Mouse (Mus musculus): ENCODE measurements around the gene 2010111I01Rik. TPM values are rescaled to one million over a fixed set of nuclear protein-coding genes. Genes with fewer than 3 reads are reported as not detected.

The 2010111I01Rik gene
- polyA plus RNA-seq, 1 experiment, result 26.6 TPM

DNA sequence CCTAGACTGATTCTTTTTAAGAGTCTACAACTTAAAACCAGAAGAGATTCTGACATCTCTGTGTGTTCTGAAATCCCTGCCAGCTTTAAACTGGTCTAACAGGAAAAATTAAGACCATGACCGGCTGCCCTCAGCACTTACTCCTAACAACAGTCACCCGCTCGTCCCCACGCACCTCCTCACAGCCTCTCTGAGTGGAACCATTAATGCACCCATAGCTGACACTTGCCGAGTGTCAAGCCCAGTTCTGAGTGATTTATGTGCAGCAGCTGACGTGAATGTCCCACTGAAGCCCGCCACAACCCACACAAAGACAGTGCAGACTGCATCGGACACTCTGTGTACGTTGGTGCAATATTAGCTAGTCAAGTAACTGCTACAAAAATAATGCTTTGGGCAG lies 280.5 kb downstream of the 2010111I01Rik start:
- H3K4me1 ChIP-seq (ENCODE audit: control insufficient read depth, insufficient read depth, low read length), result no peaks in the 10 kb centered on the region; the same call in 1 of the 2 replicates
- TF ChIP-seq CTCF (IDR thresholded peaks at IDR 0.05; ENCODE audit: control insufficient read depth, insufficient read depth, insufficient replicate concordance, low read depth, low read length) (no peak), POLR2A (IDR thresholded peaks at IDR 0.05; ENCODE audit: control insufficient read depth, low read depth, low read length) (no peak)
- no peak overlapping the region for H3K4me3 ChIP-seq (ENCODE audit: control insufficient read depth, low read depth, low read length)
- no peaks in the 10 kb centered on the region for H3K27me3 ChIP-seq (ENCODE audit: control insufficient read depth, insufficient read depth, low read length)
- H3K36me3 ChIP-seq (ENCODE audit: control insufficient read depth, insufficient read depth, low read length), result no peaks in the 10 kb centered on the region
- no peak overlapping the region for H3K27ac ChIP-seq (ENCODE audit: control insufficient read depth, insufficient read depth, low read depth, low read length)

- no peaks in the 10 kb centered on the region; the same call in 1 of the 2 replicates for H3K4me1 ChIP-seq (ENCODE audit: control insufficient read depth, insufficient read depth, low read length)
- no peaks in the 10 kb centered on the region for H3K27me3 ChIP-seq (ENCODE audit: control insufficient read depth, insufficient read depth, low read length)
- no peak overlapping the region for H3K27ac ChIP-seq (ENCODE audit: control insufficient read depth, insufficient read depth, low read depth, low read length)
Measured at GRCm38 (mm10) chr13:63245812-63246211, 281.1 kb downstream of the 2010111I01Rik start.

GRCm38 (mm10) chr13:63246332-63246940 lies 281.7 kb downstream of the 2010111I01Rik start:
- no peak overlapping the region for H3K27ac ChIP-seq (ENCODE audit: control insufficient read depth, insufficient read depth, low read depth, low read length)
- no peak overlapping the region for H3K4me3 ChIP-seq (ENCODE audit: control insufficient read depth, low read depth, low read length)
- no peaks in the 10 kb centered on the region for H3K27me3 ChIP-seq (ENCODE audit: control insufficient read depth, insufficient read depth, low read length)
- TF ChIP-seq CTCF (IDR thresholded peaks at IDR 0.05; ENCODE audit: control insufficient read depth, insufficient read depth, insufficient replicate concordance, low read depth, low read length) (no peak), POLR2A (IDR thresholded peaks at IDR 0.05; ENCODE audit: control insufficient read depth, low read depth, low read length) (no peak)
- H3K4me1 ChIP-seq (ENCODE audit: control insufficient read depth, insufficient read depth, low read length), result no peaks in the 10 kb centered on the region; the same call in 1 of the 2 replicates
- no peaks in the 10 kb centered on the region for H3K36me3 ChIP-seq (ENCODE audit: control insufficient read depth, insufficient read depth, low read length)

More at GRCm38 (mm10) chr13:63245812-63246211, 281.1 kb downstream of the 2010111I01Rik start:
- no peak overlapping the region for H3K4me3 ChIP-seq (ENCODE audit: control insufficient read depth, low read depth, low read length)
- TF ChIP-seq CTCF (IDR thresholded peaks at IDR 0.05; ENCODE audit: control insufficient read depth, insufficient read depth, insufficient replicate concordance, low read depth, low read length), result no peak
- TF ChIP-seq POLR2A (IDR thresholded peaks at IDR 0.05; ENCODE audit: control insufficient read depth, low read depth, low read length), result no peak
- no peaks in the 10 kb centered on the region for H3K36me3 ChIP-seq (ENCODE audit: control insufficient read depth, insufficient read depth, low read length)

GRCm38 (mm10) chr13:63247041-63247440 lies 282.3 kb downstream of the 2010111I01Rik start:
- no peak overlapping the region for H3K27ac ChIP-seq (ENCODE audit: control insufficient read depth, insufficient read depth, low read depth, low read length)
- no peak overlapping the region for H3K4me3 ChIP-seq (ENCODE audit: control insufficient read depth, low read depth, low read length)
- no peaks in the 10 kb centered on the region for H3K36me3 ChIP-seq (ENCODE audit: control insufficient read depth, insufficient read depth, low read length)
- no peak for TF ChIP-seq POLR2A (IDR thresholded peaks at IDR 0.05; ENCODE audit: control insufficient read depth, low read depth, low read length)
- no peak for TF ChIP-seq CTCF (IDR thresholded peaks at IDR 0.05; ENCODE audit: control insufficient read depth, insufficient read depth, insufficient replicate concordance, low read depth, low read length)
- no peaks in the 10 kb centered on the region; the same call in 1 of the 2 replicates for H3K4me1 ChIP-seq (ENCODE audit: control insufficient read depth, insufficient read depth, low read length)
- no peaks in the 10 kb centered on the region for H3K27me3 ChIP-seq (ENCODE audit: control insufficient read depth, insufficient read depth, low read length)

DNA sequence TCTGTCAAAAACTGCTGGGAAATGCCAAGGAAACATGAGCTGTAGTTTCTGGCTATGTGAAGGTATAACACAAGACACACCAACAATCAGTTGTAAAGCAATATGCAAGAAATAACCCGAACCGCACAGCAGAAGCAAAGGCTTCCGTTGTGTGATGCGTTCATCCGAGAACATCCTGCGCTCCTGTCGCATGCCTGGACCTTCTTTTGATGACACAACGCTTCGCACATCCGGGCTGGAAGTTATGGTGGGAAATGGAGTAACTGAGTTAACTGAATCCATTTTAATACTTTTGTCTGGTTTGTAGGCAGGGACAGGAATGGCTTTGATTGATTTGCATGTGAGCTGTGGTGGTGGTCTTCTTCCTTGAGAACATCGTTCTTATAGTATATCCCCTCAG lies 282.9 kb downstream of the 2010111I01Rik start:
- no peak for TF ChIP-seq CTCF (IDR thresholded peaks at IDR 0.05; ENCODE audit: control insufficient read depth, insufficient read depth, insufficient replicate concordance, low read depth, low read length)
- no peak for TF ChIP-seq POLR2A (IDR thresholded peaks at IDR 0.05; ENCODE audit: control insufficient read depth, low read depth, low read length)
- no peaks in the 10 kb centered on the region for H3K4me1 ChIP-seq (ENCODE audit: control insufficient read depth, insufficient read depth, low read length)
- no peak overlapping the region for H3K4me3 ChIP-seq (ENCODE audit: control insufficient read depth, low read depth, low read length)
- no peaks in the 10 kb centered on the region for H3K36me3 ChIP-seq (ENCODE audit: control insufficient read depth, insufficient read depth, low read length)
- no peak overlapping the region for H3K27ac ChIP-seq (ENCODE audit: control insufficient read depth, insufficient read depth, low read depth, low read length)
- no peaks in the 10 kb centered on the region for H3K27me3 ChIP-seq (ENCODE audit: control insufficient read depth, insufficient read depth, low read length)

GRCm38 (mm10) chr13:63248318-63248717 lies 283.6 kb downstream of the 2010111I01Rik start:
- no peaks in the 10 kb centered on the region for H3K27me3 ChIP-seq (ENCODE audit: control insufficient read depth, insufficient read depth, low read length)
- H3K4me3 ChIP-seq (ENCODE audit: control insufficient read depth, low read depth, low read length), result no peak overlapping the region
- no peak overlapping the region for H3K27ac ChIP-seq (ENCODE audit: control insufficient read depth, insufficient read depth, low read depth, low read length)
- H3K36me3 ChIP-seq (ENCODE audit: control insufficient read depth, insufficient read depth, low read length), result no peaks in the 10 kb centered on the region
- no peaks in the 10 kb centered on the region for H3K4me1 ChIP-seq (ENCODE audit: control insufficient read depth, insufficient read depth, low read length)
- TF ChIP-seq POLR2A (IDR thresholded peaks at IDR 0.05; ENCODE audit: control insufficient read depth, low read depth, low read length) (no peak), CTCF (IDR thresholded peaks at IDR 0.05; ENCODE audit: control insufficient read depth, insufficient read depth, insufficient replicate concordance, low read depth, low read length) (no peak)

DNA sequence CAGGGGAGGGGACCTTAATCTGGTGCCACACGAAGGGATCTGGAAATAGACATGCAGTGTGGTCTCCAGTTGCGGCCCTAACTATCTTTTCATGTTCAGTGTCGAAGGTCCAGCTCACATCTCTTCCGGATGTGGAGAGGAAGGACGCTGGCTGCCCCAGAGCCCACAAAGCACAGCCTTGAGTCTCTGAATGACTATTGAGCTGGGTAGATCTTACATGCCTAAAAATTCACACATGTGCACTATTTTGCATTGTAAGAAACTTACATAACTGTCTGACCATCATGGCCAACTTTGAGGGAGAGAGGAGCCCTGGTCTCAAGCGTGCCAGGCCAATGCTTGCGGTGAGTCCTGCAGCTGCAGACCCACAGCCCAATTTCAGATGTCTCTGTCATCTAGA lies 284.5 kb downstream of the 2010111I01Rik start:
- Histone ChIP-seq H3K27ac (ENCODE audit: control insufficient read depth, insufficient read depth, low read depth, low read length) (no peak overlapping the region), H3K4me1 (ENCODE audit: control insufficient read depth, insufficient read depth, low read length) (no peaks in the 10 kb centered on the region), H3K27me3 (ENCODE audit: control insufficient read depth, insufficient read depth, low read length) (no peaks in the 10 kb centered on the region), H3K4me3 (ENCODE audit: control insufficient read depth, low read depth, low read length) (no peak overlapping the region), H3K36me3 (ENCODE audit: control insufficient read depth, insufficient read depth, low read length) (no peaks in the 10 kb centered on the region)
- no peak for TF ChIP-seq CTCF (IDR thresholded peaks at IDR 0.05; ENCODE audit: control insufficient read depth, insufficient read depth, insufficient replicate concordance, low read depth, low read length)
- TF ChIP-seq POLR2A (IDR thresholded peaks at IDR 0.05; ENCODE audit: control insufficient read depth, low read depth, low read length), result no peak
